Mouse (Mus musculus) small intestine, adult 2 months (tissue): ENCODE measurements around the gene Adamtsl4. TPM values are rescaled to one million over a fixed set of nuclear protein-coding genes. Genes with fewer than 3 reads are reported as not detected.

ENCODE experiments used
- H3K27ac ChIP-seq: fragments of 200-500 bp; 2 replicates; pipeline ENCODE4 v1.5.1; 2012; ENCODE audit warnings: low read depth, low read length, control low read depth, inconsistent platforms; ENCODE audit not compliant: insufficient read depth
- H3K27me3 ChIP-seq: fragments of 200-500 bp; 2 replicates; pipeline ENCODE4 v1.6.1; 2012; ENCODE audit warnings: mild to moderate bottlenecking, moderate library complexity, low read length, inconsistent platforms; ENCODE audit not compliant: control insufficient read depth, insufficient read depth
- H3K36me3 ChIP-seq: fragments of 200-500 bp; 2 replicates; pipeline ENCODE4 v1.6.1; 2012; ENCODE audit warnings: mild to moderate bottlenecking, low read length, control low read depth, inconsistent platforms; ENCODE audit not compliant: control insufficient read depth, insufficient read depth
- H3K4me1 ChIP-seq: fragments of 200-500 bp; 2 replicates; pipeline ENCODE4 v1.6.1; 2012; ENCODE audit warnings: low read length, inconsistent platforms, mixed read lengths; ENCODE audit not compliant: control insufficient read depth, insufficient read depth, insufficient read length
- H3K4me3 ChIP-seq: fragments of 200-500 bp; 2 replicates; pipeline ENCODE4 v1.5.1; 2012; ENCODE audit warnings: low read depth, mild to moderate bottlenecking, control low read depth, inconsistent platforms, low read length, moderate library complexity
- CTCF ChIP-seq: fragments of 200-500 bp; IDR thresholded peaks from 2 replicates; pipeline ENCODE4 v1.5.1; 2012; ENCODE audit warnings: low read depth, mild to moderate bottlenecking, control low read depth, inconsistent platforms, low read length, moderate library complexity, mixed read lengths; ENCODE audit not compliant: insufficient replicate concordance, insufficient read length; ENCODE audit errors: extremely low read depth
- POLR2A ChIP-seq: fragments of 200-500 bp; IDR thresholded peaks from 2 replicates; pipeline ENCODE4 v1.6.1; 2012; ENCODE audit warnings: low read depth, mild to moderate bottlenecking, control low read depth, inconsistent platforms, low read length, moderate library complexity
- WGBS: fragments of 180-500 bp; shearing (Covaris S2); methylation state at CpG from one replicate; pipeline ENCODE4 v1.1.7; 2018; 5-methylcytosine and 5-hydroxymethylcytosine counted together
- polyA plus RNA-seq: library from polyadenylated mRNA; depleted of rRNA; stranded (reverse); fragments of >200 nt; gene quantifications from 2 replicates; pipeline ENCODE4 v1.2.3, GENCODE M21; 2012

Adamtsl4 gene
- polyA plus RNA-seq, 1 experiment: 8.2 TPM

DNA sequence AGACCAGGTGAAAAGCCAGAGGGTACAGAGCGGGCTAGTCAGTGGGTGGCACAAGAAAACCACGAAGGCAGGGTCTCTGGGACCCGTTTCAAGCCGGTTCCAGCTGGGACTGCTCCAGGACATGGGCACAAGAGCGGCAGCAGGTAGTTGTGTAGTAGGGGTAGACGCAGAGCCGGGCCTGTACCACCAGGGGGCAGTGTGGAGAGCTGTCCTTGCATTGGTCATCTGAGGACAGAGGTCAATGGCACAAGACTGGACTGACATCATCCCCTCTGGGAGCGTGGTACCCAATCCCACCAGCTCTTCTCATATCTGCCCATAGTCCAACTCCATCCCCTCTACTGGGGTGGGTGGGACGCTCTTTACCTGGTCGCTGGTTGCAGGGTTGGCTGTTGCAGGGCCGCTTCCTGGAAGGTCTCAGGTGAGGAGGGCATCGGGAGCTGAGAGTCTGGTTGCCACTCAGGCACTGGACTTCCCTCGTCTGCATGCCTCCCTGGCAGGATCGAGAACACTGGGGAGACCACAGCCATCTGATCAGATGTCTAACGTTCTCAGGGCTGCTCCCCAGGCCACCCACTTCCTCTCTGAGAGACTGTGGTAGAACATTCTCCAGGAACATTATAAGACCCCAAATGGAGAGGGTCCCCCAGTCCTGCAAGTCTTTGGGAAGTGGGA, 10.8 kb downstream of the Adamtsl4 start:
- no peaks in the 10 kb centered on the region for H3K27me3 ChIP-seq
- no peaks in the 10 kb centered on the region for H3K36me3 ChIP-seq
- H3K27ac ChIP-seq: peak overlapping the region; percentile 100
- H3K4me3 ChIP-seq: no peak overlapping the region
- H3K4me1 ChIP-seq: peaks cover 51% of the 10 kb centered on the region
- WGBS: 67% methylated on average over 15 of the region's 15 CpGs
- TF ChIP-seq CTCF (peak; percentile 97; the same call in 1 of the 2 replicates), POLR2A (no peak)

DNA sequence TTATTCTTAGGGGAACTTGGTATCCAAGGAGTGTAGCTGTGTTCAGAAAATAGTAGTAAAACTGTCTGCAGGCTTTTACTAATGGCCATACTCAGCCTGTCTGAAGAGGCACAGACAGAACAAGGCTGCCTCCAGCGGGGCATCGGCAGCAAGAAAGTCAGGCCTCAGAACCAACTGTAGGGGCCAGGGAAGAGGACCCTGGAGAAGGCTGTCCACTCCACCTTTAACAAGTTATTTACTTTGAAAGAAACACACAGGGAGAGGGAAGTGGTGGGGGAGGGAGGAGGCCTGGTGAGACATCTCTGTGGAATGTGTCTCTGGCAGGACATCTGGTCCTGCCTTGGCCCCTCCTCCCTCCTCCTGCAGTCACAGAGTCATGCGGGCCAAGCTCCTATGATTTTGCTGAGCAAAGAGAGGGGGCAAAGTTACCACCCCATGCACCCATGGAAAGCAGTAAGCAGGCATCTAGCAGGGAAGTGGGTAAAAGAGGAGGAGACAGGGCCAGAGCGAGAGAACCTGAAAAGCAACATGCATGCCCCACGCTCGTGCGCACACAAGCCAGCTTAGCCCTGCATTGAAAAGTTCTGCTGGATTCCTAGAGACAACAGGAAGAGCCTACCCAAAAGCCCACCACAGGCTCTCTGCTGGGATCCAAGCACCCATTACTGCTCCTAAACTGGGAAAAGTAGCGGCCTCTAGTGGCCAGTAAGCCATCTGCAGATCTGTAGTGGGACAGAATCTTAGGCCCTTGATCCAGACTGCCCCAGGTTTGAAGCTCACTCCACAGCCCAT, 12.2 kb downstream of the Adamtsl4 start:
- H3K4me3 ChIP-seq: peak overlapping the region; percentile 19; the same call in 1 of the 2 replicates
- peak; percentile 41; the same call in 1 of the 2 replicates for TF ChIP-seq POLR2A
- peak; percentile 88; the same call in 1 of the 2 replicates for TF ChIP-seq CTCF
- H3K27ac ChIP-seq: peak overlapping the region; percentile 100
- H3K27me3 ChIP-seq: no peaks in the 10 kb centered on the region
- no peaks in the 10 kb centered on the region for H3K36me3 ChIP-seq
- H3K4me1 ChIP-seq: peaks cover 58% of the 10 kb centered on the region
- 11% methylated on average over 8 of the region's 8 CpGs for WGBS

DNA sequence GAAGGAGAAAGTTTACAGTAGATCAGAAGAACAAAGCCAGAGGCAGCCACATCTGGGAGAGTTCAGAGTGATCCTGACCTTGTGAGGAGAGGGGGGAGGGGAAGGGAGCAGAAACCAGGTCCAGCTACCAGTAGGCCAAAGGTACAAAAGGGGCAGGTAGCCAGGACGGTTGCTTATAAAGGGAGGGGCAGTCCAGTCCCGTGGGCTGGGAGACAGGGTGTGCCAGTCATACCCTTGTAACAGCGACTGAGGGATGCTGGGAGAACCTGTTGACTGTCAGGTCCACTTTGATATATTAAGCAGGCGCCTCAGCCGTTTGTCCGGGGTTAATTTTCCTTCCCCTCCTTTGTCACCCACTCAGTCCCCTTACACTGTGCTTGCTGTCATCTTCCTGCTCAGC, 12.9 kb downstream of the Adamtsl4 start:
- Histone ChIP-seq H3K4me3 (peak overlapping the region; percentile 19), H3K4me1 (peaks cover 52% of the 10 kb centered on the region), H3K36me3 (no peaks in the 10 kb centered on the region), H3K27ac (peak overlapping the region; percentile 100), H3K27me3 (no peaks in the 10 kb centered on the region)
- WGBS: 3% methylated on average over 6 of the region's 6 CpGs
- TF ChIP-seq POLR2A (no peak; the same call in 1 of the 2 replicates), CTCF (no peak)

DNA sequence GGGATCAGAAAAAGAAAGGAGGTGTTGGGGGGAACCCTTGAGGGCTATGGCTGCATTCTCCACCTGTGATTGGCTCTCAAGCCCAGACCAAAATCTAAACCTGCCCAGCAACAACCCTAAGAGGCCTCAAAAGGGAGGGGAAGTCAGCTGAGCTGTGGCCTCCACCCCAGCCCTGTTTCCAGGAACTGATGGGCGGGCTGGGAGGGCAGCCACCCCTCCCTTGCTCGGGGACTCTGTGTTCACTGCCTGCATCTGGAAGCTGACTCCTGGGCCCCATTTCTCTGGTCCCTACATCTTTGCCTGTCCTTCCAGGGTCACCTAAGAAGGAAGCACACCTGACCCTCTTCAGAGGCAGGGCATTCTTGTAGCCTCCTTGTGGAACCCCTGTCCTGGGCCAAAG, 13.5 kb downstream of the Adamtsl4 start:
- TF ChIP-seq CTCF: no peak
- peak; percentile 38; the same call in 1 of the 2 replicates for TF ChIP-seq POLR2A
- peaks cover 53% of the 10 kb centered on the region for H3K4me1 ChIP-seq

GRCm38 (mm10) chr3:95673707-95674211, 14.0 kb downstream of the Adamtsl4 start:
- no peak for TF ChIP-seq POLR2A
- TF ChIP-seq CTCF: no peak
- WGBS: 18% methylated on average over 11 of the region's 11 CpGs
- Histone ChIP-seq H3K27ac (peak overlapping the region; percentile 98), H3K4me3 (peak overlapping the region; percentile 48), H3K27me3 (no peaks in the 10 kb centered on the region), H3K4me1 (peaks cover 56% of the 10 kb centered on the region), H3K36me3 (no peaks in the 10 kb centered on the region)

More for the DNA sequence above, 13.5 kb downstream of the Adamtsl4 start:
- Histone ChIP-seq H3K27me3 (no peaks in the 10 kb centered on the region), H3K4me3 (no peak overlapping the region), H3K36me3 (no peaks in the 10 kb centered on the region), H3K27ac (peak overlapping the region; percentile 100)
- 0% methylated on average over 2 of the region's 2 CpGs for WGBS

- H3K4me1 ChIP-seq: peaks cover 61% of the 10 kb centered on the region
- no peak for TF ChIP-seq POLR2A
- no peak for TF ChIP-seq CTCF
- 37% methylated on average over 10 of the region's 10 CpGs for WGBS
- H3K36me3 ChIP-seq: no peaks in the 10 kb centered on the region
- peak overlapping the region; percentile 48 for H3K4me3 ChIP-seq
- peak overlapping the region; percentile 98 for H3K27ac ChIP-seq
- H3K27me3 ChIP-seq: no peaks in the 10 kb centered on the region
Observed at GRCm38 (mm10) chr3:95672861-95673706, 14.6 kb downstream of the Adamtsl4 start.
